Mouse (Mus musculus): ENCODE measurements at regions not wholly inside any gene's neighbourhood (a gene's known extent, or its start where the extent isn't known, plus 50 kb on each side); places are given as distances from the start of the nearest gene placed in this dataset.

DNA sequence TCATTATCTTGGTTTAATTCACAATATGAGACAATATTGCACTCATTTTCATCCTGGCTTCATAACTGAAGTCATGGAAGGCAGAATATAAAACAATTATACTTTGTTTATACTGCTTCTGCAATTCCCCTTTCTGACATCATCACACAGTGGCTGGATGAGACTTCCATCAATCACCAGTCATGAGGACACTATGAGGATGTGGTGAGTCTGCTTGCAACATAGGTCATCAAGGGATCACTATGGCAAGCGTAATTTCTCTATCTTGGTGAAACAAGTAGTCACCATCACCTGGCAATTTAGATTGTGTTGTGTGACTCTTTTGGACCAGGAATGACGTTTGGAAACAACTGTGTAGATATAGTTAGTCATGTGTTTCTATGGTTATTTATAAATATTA is 134.6 kb downstream of the Hao1 start:
- no peak for DNase-seq (ENCODE audit: low spot score)

DNA sequence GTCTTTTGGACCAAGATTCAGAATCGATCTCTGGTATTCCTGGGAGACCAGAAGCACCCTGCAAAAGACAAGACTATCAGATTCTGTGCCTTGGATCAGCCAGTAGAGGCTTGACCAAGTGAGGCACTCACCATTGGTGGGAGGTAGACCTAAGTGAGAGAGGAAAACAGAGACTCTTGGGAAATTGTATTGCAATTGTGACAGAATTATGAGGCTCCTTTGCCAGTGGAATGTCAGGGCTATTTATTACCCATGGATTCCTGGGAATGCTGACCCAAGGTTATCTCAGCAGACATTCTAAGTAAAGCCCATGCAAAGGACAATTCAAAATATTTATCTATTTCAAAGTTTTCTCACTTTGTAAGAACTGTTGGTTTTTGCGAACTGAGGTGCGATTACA is 154.6 kb downstream of the Hao1 start:
- peak; percentile 24 for DNase-seq (ENCODE audit: low spot score)

DNA sequence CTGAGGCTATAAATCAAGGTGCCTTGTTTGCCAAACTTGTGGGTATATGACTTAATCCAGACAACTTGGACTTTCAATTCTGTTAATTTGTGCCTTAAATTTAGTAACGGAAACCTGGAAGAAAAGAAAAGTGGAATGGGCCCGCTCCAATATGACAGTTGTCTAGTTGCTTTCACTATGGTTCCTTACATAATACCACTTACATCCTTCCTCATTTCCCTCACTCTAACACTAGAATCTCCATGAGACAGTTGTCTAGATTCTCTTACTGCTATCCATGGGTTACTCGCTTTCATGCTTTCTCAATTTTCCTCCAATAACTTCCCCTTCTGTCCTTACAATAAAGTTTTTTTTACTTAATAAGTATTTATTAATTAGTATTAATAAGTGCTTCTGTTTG is 160.7 kb downstream of the Hao1 start:
- no peak for DNase-seq (ENCODE audit: low spot score)

DNA sequence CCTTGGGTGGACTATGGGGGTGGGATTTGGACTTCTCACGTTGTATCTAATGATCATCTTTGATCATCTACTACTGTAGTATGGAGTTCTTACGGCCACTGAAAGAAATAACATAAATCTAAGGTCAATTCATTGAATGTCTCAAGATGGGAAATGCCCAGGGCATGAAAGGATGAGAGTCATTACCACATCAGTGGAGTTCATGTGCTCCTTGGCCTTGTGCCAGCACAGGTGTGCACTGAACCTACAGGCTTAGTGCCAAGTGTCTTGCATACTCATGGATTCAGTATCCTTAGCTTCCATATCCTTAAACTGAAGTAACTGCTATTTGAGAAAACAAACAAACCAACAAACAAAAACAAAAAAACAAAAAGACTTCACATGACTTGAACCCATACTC is 179.1 kb downstream of the Hao1 start:
- no peak for DNase-seq (ENCODE audit: low spot score)

DNA sequence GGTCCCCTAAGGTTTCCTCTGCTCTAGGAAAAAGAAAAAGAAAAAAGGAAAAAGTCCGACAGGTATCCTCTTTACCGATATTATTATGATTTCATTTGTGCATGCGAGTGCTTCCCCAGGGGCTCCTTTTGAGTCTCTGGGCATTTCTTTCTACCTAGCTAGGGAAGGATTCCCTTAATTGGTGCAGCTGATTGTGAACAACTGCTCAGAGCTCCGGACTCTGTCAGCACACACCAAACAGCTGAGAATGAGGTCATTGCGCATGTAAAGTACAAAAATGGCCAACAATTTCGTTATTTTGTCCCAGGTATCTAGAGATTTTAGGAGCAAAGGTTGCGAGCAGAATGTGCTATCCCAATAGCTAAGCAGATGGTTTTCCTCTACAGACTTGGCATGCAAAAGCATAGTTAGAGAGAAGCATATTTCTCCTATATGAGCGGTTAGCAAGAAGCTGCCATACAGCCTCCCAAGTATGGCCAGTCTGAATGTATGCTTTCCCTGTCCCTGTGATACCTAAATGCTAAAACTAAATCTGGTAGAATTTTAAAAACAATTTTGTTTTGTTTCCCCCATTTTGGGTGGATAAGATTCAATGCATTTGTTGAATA is 203.2 kb downstream of the Hao1 start:
- DNase-seq (ENCODE audit: low spot score), result no peak

DNA sequence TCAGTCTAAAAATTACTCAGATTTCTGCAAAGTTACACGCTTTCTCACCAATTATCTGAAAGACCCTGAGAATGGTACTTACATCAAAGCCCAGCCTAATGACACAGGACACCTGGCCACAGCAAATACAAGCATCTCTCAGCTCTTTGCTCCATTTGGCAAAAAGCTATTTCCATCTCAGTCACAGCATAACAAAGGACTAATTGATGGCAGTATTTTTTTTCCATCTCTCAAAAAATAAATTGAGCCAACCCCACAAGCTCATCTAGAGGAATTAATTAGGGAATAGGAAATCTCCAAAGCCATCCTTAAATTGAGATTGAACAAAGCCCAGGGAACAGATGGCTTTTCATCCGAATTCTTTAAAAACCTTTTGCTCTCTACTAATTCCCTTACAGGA is 203.7 kb downstream of the Hao1 start:
- DNase-seq (ENCODE audit: low spot score), result no peak

DNA sequence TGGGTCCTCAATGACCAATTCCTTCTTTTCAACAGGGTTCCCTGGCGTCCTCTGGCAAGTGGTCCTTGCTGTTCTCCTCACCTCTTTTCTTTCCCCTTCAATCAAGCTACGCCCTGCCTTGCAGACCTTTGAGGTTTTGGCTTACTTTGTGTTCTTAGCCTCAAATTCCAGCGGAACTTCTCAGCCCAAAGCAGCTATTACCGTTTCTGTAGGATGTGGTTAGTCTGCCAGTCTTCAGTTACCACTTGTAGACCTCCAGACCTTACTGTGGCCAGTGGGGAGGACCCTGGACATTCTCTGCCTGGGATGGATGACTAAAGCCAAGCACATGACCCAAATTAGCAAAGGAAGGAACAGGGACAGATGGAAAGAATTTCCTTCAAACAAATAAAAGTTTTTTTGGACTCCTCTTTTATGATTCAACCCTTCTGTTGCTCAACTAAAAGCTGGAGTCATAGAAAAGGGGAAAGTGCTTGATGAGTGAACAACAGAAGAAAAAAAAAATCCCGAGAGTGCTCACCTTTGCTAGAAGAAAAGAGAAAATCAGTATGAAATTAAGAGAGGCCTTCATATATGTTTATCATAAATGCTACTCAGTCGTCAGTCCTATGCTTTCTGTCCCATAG is 211.5 kb downstream of the Hao1 start:
- DNase-seq (ENCODE audit: low spot score), result no peak

DNA sequence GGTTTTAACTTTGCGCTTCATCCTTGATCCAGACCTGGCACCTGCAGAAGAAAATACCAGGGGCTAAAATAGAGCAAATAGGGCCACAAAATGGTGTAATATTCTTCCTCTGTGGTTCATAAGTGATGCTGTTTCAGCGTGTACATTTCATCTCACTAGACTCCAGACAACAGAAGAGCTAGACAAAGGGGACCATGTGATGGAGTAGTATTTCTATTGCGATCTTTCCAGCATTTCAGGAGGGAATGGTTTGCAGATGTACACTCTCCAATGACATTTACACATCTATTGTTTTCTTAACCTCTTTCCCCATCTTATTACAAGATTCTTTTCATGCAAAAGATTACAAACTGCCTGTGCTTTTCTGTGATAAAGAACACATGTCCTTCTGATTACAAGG is 246.1 kb downstream of the Hao1 start:
- DNase-seq (ENCODE audit: low spot score), result no peak

DNA sequence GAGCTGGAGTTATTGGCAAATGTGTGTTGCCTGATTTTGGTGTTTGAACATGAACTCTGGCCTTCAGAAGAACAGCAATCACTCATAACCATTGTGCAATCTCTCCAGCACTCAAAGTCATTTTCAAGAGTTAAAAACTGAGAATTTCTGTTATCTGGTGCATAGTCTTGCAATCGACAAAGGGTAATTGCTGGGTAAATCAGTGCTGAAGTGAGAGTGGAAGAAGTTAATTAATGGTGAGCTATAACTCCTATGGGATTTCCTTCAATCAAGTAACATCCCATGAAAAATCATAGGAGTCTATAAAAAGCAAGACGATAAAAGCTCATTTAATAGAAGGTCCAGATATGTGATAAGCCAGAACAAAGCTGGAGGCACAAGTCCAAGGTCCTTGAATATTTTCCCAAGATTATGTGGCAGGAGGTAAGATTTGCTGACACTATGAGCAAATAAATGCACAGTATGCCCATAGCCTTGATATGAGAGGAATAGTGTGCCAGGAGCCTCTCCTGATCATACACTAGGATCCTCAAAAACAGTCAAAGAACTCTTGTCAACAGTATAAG is 264.0 kb downstream of the Hao1 start:
- no peak for DNase-seq (ENCODE audit: low spot score)

DNA sequence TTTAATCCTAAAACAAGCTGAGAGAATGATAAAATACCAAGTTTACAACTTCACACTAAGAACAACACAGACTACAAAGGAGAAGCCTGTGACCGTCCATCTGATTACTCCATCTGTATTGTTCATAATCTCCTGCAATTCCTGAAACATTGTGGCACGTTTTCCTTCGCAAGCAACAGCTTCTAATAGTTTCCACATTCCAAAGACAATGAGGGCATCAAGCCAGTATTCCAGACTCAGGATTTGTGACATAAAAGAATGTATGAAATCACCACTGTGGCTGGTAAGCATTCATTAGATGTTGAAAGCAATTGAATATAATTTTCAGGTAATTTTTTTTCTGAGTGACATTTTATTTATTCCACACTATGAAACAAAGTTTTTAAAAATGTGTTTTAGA is 278.3 kb downstream of the Hao1 start:
- no peak for DNase-seq (ENCODE audit: low spot score)

DNA sequence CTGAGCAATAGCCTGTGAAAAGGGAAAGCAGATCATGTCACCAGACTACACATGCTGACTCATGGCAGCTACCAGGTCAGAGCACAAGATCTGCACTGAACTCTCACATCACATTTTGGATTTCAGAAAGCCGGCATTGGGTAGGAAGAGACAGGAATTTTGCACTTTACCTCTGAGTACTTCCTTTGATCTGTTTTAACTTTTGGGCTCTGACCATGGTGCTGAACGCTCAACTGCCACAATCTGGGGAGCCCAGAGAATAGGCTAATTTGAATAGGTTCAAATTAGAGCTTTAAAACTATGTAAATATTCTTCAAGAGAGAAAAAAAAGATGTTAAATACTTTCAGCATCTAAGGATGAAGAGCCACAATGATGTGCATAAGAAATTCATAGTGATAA is 285.7 kb downstream of the Hao1 start:
- DNase-seq (ENCODE audit: low spot score), result no peak
